Mouse (Mus musculus): ENCODE data around the gene Hist2h3c2. TPM values are rescaled to one million over a fixed set of nuclear protein-coding genes. Genes with fewer than 3 reads are reported as not detected.

The Hist2h3c2 gene
- total and polyA plus RNA-seq, 3 experiments: 1.3 to 1,173 (median 15.3) TPM

GRCm38 (mm10) chr3:96228828-96229227 is 10.1 kb downstream of the Hist2h3c2 start:
- H3K4me2 ChIP-seq (ENCODE audit: insufficient read depth, low read depth, poor library complexity, severe bottlenecking): no peak overlapping the region
- no peak overlapping the region for H3K4me3 ChIP-seq (replicated peaks in 1 of 3; ENCODE audit: low read depth in 2 of 3, low read length in 2 of 3, poor library complexity in 1 of 3)
- no peaks in the 10 kb centered on the region for H3K36me3 ChIP-seq (replicated peaks in 1 of 2; ENCODE audit: control insufficient read depth in 1 of 2, insufficient read depth in 1 of 2, low read length in 1 of 2)
- H3K4me1 ChIP-seq (ENCODE audit: control insufficient read depth in 1 of 2, insufficient read depth in 2 of 2): peaks cover 29 to 97% of the 10 kb centered on the region in 2 experiments
- no peak overlapping the region for H3K27ac ChIP-seq (ENCODE audit: insufficient read depth, low read depth)
- H3K79me2 ChIP-seq (replicated peaks; ENCODE audit: control insufficient read depth, extremely low read depth, insufficient read depth, poor library complexity, severe bottlenecking): peaks cover 3% of the 10 kb centered on the region
- no peak for TF ChIP-seq E2F4 (IDR thresholded peaks at IDR 0.05; ENCODE audit: insufficient replicate concordance, low read depth, low read length)
- TF ChIP-seq EP300 (IDR thresholded peaks at IDR 0.05; ENCODE audit: low read length): no peak
- TF ChIP-seq HCFC1 (IDR thresholded peaks at IDR 0.05; ENCODE audit: low read depth, low read length): no peak
- TF ChIP-seq ETS1 (conservative IDR thresholded peaks at IDR 0.05; ENCODE audit: low read depth, low read length): no peak
- TF ChIP-seq USF1 (IDR thresholded peaks at IDR 0.05; ENCODE audit: low read depth, low read length): no peak
- TF ChIP-seq SMC3 (IDR thresholded peaks at IDR 0.05; ENCODE audit: low read depth, low read length): no peak
- TF ChIP-seq NELFE (IDR thresholded peaks at IDR 0.05; ENCODE audit: low read depth, low read length): no peak
- no peak for TF ChIP-seq KAT2A (IDR thresholded peaks at IDR 0.05; ENCODE audit: insufficient replicate concordance, low read length)
- no peak for TF ChIP-seq MXI1 (IDR thresholded peaks at IDR 0.05; ENCODE audit: low read depth, low read length)
- no peak for TF ChIP-seq CTCF (conservative IDR thresholded peaks at IDR 0.05 in 1 of 2, IDR thresholded peaks at IDR 0.05 in 1 of 2; ENCODE audit: low read depth in 2 of 2, low read length in 2 of 2)
- TF ChIP-seq SIN3A (IDR thresholded peaks at IDR 0.05; ENCODE audit: low read length): no peak
- no peak for TF ChIP-seq MYC (IDR thresholded peaks at IDR 0.05; ENCODE audit: low read depth, low read length)
- TF ChIP-seq ZMIZ1 (IDR thresholded peaks at IDR 0.05; ENCODE audit: low read depth, low read length): no peak
- no peak for TF ChIP-seq MAX (IDR thresholded peaks at IDR 0.05; ENCODE audit: low read length)
- TF ChIP-seq USF2 (conservative IDR thresholded peaks at IDR 0.05; ENCODE audit: low read depth, low read length): no peak
- TF ChIP-seq ELF1 (IDR thresholded peaks at IDR 0.05; ENCODE audit: low read depth, low read length): no peak
- TF ChIP-seq UBTF (IDR thresholded peaks at IDR 0.05; ENCODE audit: low read depth, low read length): no peak
- no peak for TF ChIP-seq POLR2A (IDR thresholded peaks at IDR 0.05; ENCODE audit: low read depth, low read length)
- no peak for TF ChIP-seq GABPA (IDR thresholded peaks at IDR 0.05; ENCODE audit: insufficient replicate concordance, low read depth, low read length)
- no peak for TF ChIP-seq POLR2AphosphoS2 (IDR thresholded peaks at IDR 0.05; ENCODE audit: low read depth, low read length)
- no peak for DNase-seq (ENCODE audit: extremely low read depth)
- in situ Hi-C loops (cut with MboI; ENCODE audit: low pct_ligation_motif_present, low pct_unique_long_range_greater_than_20kb, low sequenced_read_pairs): loop anchor here (10.0 kb wide), 2 partner anchors 264 to 574 kb away; partner anchors contain the start of gene Mcl1
- 0 out of 2 replicates have a peak overlapping the region, but pooled peaks have one; percentile 17 for H3K9ac ChIP-seq (ENCODE audit: insufficient read depth, low read depth)
- H3K27me3 ChIP-seq (replicated peaks): no peaks in the 10 kb centered on the region
- dilution Hi-C loops (cut with MboI; ENCODE audit: extremely low pct_ligation_motif_present, extremely low pct_unique_long_range_greater_than_20kb, low sequenced_read_pairs): no loop called here
- H3K9me3 ChIP-seq (replicated peaks; ENCODE audit: low read length): no peaks in the 10 kb centered on the region
